Mouse (Mus musculus) erythroid progenitor cell, adult 5-6 weeks (primary cell): Measurements from ENCODE around the gene Oser1. TPM values are rescaled to one million over a fixed set of nuclear protein-coding genes. Genes with fewer than 3 reads are reported as not detected.
"Not testable (repeated sequence)": the region's sequence is repeated elsewhere in the genome, so short reads cannot be mapped to it uniquely, and the experiment has no call there.

Source experiments
- ATAC-seq: replicated peaks from 2 replicates; pipeline ENCODE4 v1.8.0; 2016; ENCODE audit warnings: moderate number of reproducible peaks, mild to moderate bottlenecking, moderate TSS enrichment, inconsistent platforms; ENCODE audit not compliant: poor library complexity, low FRiP score, severe bottlenecking
- total RNA-seq, 2 experiments: library from RNA; stranded (forward) in 1 of 2; stranded (reverse) in 1 of 2; fragments of 150-400 nt in 1 of 2; fragments of 186-747, 209-891 nt in 1 of 2; gene quantifications; 2 replicates each; pipeline versions ENCODE4 v1.2.3 to v1.2.4; 2015 to 2017; ENCODE audit warnings: low replicate concordance in 2 of 2

Gene Oser1
- total RNA-seq (2015; ENCODE audit: low replicate concordance) = 46.1 and 53.7 TPM in 2 replicates
- total RNA-seq (2017; ENCODE audit: low replicate concordance) = 18.8 and 32.0 TPM in 2 replicates

GRCm38 (mm10) chr2:163424597-163424996, at the start of gene Oser1:
Gene Oser1, minus strand, starts transcription at chr2:163424697.
- ATAC-seq = no peak

GRCm38 (mm10) chr2:163472466-163472851, 48.0 kb upstream of the Oser1 start, which contains the start of gene Fitm2:
Gene Fitm2, minus strand, starts transcription at chr2:163472629.
- ATAC-seq = peak; percentile 91

- peak; percentile 2; the same call in 1 of the 2 replicates for ATAC-seq
Measured at GRCm38 (mm10) chr2:163471710-163472465, 47.4 kb upstream of the Oser1 start.

- no peak for ATAC-seq
Measured at GRCm38 (mm10) chr2:163471136-163471535, 46.6 kb upstream of the Oser1 start.

GRCm38 (mm10) chr2:163469711-163470110, 45.2 kb upstream of the Oser1 start:
- ATAC-seq = no peak

- no peak for ATAC-seq
Measured at GRCm38 (mm10) chr2:163468866-163469265, 44.4 kb upstream of the Oser1 start.

GRCm38 (mm10) chr2:163467585-163467984, 43.1 kb upstream of the Oser1 start:
- no peak for ATAC-seq

- no peak for ATAC-seq
Measured at GRCm38 (mm10) chr2:163466771-163467170, 42.3 kb upstream of the Oser1 start.

- ATAC-seq = no peak
Measured at GRCm38 (mm10) chr2:163464562-163464961, 40.1 kb upstream of the Oser1 start.

GRCm38 (mm10) chr2:163463998-163464397, 39.5 kb upstream of the Oser1 start:
- ATAC-seq = no peak

- ATAC-seq = no peak
Measured at GRCm38 (mm10) chr2:163463251-163463769, 38.8 kb upstream of the Oser1 start.

GRCm38 (mm10) chr2:163462801-163463200, 38.3 kb upstream of the Oser1 start:
- ATAC-seq = no peak

- ATAC-seq = no peak
Measured at GRCm38 (mm10) chr2:163462386-163462785, 37.9 kb upstream of the Oser1 start.

GRCm38 (mm10) chr2:163461307-163461706, 36.8 kb upstream of the Oser1 start:
- not testable (repeated sequence) for ATAC-seq

- no peak for ATAC-seq
Measured at GRCm38 (mm10) chr2:163460622-163461021, 36.1 kb upstream of the Oser1 start.

GRCm38 (mm10) chr2:163459380-163459779, 34.9 kb upstream of the Oser1 start:
- no peak for ATAC-seq

- no peak for ATAC-seq
Measured at GRCm38 (mm10) chr2:163458539-163459265, 34.2 kb upstream of the Oser1 start.

GRCm38 (mm10) chr2:163453378-163453777, 28.9 kb upstream of the Oser1 start:
- no peak for ATAC-seq

GRCm38 (mm10) chr2:163452738-163453137, 28.2 kb upstream of the Oser1 start:
- no peak for ATAC-seq

- ATAC-seq = no peak
Measured at GRCm38 (mm10) chr2:163450668-163451295, 26.3 kb upstream of the Oser1 start.
